Mouse (Mus musculus) A20 (cell line): Measurements from ENCODE around the gene Pkib.

ENCODE experiments used
- DNase-seq: peaks from one replicate; pipeline ENCODE4 v3.0.0-alpha.2; 2011; ENCODE audit warnings: low read depth, low spot score

The Pkib gene

DNA sequence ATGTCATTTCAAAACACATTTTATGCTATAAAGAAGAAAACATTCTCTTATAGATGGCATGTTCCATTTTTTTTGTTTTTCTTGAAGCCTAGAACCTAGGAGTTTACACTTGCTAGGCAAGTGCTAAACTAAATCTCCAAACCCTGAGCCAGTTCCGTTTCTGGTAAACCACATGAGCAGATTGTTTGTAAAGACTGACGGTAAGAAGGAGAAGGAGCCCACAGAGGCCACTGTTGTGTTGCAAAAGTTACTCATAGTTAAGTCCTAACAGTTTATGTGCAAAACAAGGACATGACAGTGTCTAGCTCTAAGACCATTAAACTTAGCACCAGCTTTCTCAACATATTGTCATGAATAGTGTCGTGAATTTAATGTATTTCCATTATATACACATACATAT, 99.9 kb downstream of the Pkib start:
- DNase-seq = no peak

- DNase-seq = no peak
Measured at GRCm38 (mm10) chr10:57740733-57741132, 109.0 kb downstream of the Pkib start.

DNA sequence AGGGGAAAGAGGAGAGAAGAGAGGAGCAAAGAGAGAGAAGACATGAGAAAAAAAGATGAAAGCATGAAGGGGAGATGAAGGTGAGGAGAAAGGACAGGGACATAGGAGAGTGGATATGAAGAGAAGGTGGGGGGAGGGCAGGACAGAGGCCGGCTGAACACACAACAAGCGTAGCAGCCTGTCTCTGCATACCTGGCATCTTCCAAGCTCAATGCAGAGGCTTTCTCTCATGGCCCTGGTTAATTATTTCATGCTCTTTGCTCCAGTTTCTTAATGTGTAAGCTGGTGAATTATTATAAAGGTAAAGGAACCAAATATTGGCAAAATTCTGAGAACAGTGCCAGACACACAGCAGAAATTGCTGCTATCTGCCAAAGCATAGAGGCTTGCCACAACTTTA, 109.6 kb downstream of the Pkib start:
- no peak for DNase-seq

DNA sequence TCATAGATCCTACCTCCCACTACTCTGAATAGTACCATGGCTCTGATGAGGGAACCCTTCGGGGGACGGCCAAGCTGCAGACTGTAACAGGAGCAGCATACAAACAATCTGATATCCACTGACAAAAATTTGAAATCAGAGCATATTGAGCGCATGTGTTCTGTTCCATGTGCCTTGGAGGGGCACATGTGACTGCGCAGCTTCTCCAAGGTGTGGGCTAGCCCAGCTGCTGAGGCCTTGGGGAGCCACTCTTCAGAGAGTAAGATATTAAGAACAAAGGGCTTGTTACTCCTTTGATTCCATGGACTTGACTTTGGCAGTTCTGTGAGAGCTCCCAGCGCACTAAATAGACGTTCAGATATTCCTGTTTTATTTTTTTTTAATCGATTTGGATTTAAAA, 111.3 kb downstream of the Pkib start:
- DNase-seq = no peak

- DNase-seq = peak; percentile 89
Measured at GRCm38 (mm10) chr10:57743606-57744016, 111.8 kb downstream of the Pkib start.

DNA sequence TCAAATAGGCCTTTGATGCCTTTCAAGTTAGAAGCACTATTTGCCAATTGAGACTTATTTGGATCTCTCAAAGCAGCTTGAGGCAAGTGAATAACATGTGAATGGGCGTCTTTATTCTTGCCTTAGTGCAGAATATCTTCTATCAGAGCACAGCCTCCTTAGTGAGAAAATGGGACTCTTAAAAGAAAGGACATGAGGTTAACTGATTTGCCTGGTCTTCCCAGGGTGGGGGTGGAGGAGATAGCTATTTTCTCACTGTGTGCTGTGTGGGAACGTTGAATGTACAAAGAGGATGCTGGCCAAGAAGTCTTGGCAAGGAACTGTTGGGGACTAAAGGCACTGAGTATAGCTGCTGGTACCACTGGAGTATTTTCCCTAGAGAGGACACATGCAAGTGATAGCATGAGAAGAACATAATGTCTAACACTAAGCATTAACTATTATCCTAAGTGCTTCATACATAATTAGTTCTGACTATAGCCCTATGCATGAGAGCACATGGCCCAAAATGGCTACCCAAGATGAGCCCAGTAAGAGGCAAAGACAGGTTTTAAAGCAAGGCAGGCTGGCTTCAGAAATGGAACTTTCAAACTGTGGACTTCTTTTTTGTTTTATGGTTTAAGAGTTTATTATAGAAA, 112.5 kb downstream of the Pkib start:
- DNase-seq = no peak

DNA sequence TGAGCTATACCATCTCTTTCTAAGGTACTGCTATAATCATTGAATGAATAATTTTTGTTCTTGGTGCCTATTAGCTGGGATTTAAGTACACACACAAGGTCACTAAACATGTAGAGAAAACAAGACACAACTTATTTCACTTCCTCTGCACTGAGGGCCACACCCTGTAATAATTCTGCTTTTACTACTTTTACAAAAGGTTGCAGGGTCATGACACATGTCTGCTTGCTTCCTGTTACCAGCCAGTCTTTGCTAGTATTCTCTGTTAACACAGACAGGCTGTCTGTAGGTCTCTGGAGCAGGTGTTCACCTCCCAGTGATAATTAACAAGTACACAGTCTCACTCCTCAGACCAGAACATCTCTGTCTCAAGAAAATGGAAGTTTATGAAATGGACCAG, 113.7 kb downstream of the Pkib start:
- peak; percentile 61 for DNase-seq

GRCm38 (mm10) chr10:57747127-57747526, 115.3 kb downstream of the Pkib start:
- DNase-seq = no peak

- peak; percentile 18 for DNase-seq
Measured at GRCm38 (mm10) chr10:57753343-57753742, 121.6 kb downstream of the Pkib start.

GRCm38 (mm10) chr10:57755201-57755736, 123.5 kb downstream of the Pkib start:
- DNase-seq = peak; percentile 63

GRCm38 (mm10) chr10:57758999-57759398, 127.2 kb downstream of the Pkib start:
- DNase-seq = no peak

DNA sequence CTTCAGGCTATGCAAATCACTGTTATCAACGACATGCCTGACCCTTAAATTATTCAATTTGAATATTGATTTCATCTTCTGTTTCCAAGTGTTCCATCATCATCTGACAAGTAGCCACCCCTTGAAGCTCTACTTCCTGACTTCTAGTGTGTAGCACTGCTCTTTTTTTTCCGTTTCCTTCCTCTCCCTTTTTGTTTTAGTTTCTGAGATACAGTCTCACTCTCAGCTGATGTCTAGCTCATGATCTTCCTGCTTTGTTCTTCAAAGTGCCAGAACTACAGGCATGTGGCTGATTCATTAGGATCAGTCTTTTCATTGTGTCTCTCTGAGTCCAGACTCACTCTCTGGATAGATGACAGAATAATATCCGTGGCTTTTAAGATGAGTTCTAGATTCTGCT, 128.9 kb downstream of the Pkib start:
- DNase-seq = no peak

- no peak for DNase-seq
Measured at GRCm38 (mm10) chr10:57763044-57763443, 131.3 kb downstream of the Pkib start.

DNA sequence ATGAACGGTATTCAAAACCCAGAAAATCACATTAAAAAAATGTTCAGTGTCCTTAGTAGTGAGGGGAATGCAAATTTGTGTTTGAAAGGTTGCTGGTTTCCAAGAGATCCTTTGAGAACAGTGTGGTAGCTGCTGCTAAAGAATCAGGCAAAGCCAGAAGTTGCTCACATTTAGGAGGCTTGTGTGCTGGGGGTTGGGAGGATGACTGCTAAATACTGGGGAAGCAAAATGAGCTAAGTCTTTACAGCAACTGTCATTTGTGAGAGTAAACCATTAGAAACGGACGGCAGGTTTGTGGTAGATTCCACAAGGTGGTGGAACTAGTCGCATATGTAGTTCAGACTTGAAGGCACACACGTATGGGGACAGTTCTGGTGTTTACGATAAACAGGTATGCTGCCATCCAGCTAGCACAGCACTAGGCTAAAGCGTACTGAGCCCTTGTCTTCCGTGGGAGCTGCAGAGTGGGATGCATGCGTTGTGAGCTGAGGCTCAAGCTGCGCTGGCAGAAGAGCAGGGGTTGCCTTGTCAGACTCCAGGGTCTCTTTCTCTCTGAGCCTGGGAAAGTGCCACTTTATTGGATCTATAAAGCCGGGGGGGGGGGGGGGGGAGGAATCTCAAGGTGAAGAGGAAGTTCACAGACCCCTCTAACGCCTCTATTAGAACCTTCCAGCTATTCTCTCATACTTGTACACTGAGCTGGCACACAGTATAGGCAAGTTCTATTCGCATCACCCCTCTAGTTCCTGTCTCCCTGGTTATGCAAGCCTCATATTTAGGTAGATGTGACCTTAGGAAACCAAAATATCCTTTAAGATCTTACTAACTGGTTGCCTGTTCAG, 151.7 kb downstream of the Pkib start:
- DNase-seq = no peak

DNA sequence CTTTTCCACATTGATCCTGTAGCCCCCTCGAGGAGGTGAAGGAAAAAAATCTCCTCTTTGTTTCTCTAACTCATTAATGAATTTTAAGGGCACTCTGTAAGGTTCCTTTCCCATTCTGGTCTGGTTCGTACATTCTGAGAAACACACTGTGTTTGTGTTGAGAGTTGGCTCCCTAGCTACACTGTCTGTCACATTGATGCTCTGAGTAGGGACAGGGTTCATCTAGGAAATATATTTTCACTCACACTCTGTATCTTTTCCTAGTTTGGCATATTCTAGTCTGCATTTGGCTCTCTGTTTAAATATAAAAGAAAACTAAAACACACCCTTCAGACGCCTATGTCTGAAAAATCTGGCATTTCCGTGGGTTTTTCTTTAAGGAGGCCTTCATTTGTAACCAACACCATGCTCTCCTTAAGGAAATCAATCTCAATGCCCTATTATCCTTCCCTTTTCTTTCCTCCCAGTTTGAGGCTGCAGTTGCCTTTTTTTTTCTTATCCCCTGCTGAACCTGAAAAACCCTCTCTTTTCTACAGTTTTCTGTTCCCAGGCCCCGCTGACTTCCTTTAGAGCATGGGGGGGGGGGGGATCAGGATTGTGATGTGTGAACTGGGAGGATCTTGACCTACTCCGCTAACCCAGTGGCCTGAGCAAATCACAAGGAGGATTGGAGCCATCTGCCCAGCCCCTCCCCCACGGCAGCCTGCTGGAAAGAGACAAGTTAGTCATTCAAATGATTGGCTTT, 152.5 kb downstream of the Pkib start:
- no peak for DNase-seq

DNA sequence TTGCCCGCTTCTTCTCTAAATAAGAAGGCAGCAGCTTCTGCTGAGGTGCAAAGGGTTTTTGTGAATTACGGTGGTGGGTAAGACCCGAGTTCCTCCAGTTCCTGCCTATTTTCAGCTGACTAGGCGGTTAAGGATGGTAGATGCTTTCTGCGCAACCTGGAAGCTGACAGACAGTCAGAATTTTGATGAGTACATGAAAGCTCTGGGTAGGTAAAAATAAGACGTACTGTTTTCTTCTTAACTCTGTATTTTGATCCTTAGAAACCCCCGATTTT, 153.0 kb downstream of the Pkib start, which contains the start of gene Fabp7:
Fabp7 (plus strand) TSS at position 6 of the 275 bp plus-strand sequence.
- DNase-seq = no peak

DNA sequence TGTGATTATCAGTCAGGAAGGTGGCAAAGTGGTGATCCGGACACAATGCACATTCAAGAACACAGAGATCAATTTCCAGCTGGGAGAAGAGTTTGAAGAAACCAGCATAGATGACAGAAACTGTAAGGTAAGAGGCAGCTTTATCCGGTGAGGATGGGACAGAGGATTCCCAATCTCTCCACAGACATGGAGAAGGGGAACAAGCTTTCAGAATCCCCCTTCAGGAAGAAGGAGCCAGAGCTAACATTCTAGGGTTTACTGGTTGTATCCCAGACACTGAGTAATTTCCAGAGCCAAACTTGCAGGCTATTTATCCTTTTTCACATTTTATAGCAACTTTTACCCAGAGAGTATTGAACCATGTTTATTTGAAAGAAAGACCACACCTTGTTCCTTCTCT, 153.8 kb downstream of the Pkib start:
- DNase-seq = no peak
